Mouse (Mus musculus) frontal cortex, postnatal 14 days (tissue): ENCODE measurements around the gene Phactr1.

Experiments
- DNase-seq, 2 experiments: peaks; one replicate each; pipeline ENCODE4 v3.0.0; 2022; ENCODE audit warnings: low spot score in 2 of 2

Gene Phactr1

GRCm38 (mm10) chr13:42757654-42758400 is 77.4 kb downstream of the Phactr1 start:
- DNase-seq = peak; percentile 38 to 39

GRCm38 (mm10) chr13:42759170-42759569 is 78.7 kb downstream of the Phactr1 start:
- no peak for DNase-seq

GRCm38 (mm10) chr13:42760907-42761544 is 80.6 kb downstream of the Phactr1 start:
- no peak for DNase-seq

- DNase-seq = no peak
Measured at GRCm38 (mm10) chr13:42772314-42772713, 91.9 kb downstream of the Phactr1 start.

GRCm38 (mm10) chr13:42774040-42774439 is 93.6 kb downstream of the Phactr1 start:
- DNase-seq = no peak

- DNase-seq = no peak
Measured at GRCm38 (mm10) chr13:42782151-42782550, 101.7 kb downstream of the Phactr1 start.

GRCm38 (mm10) chr13:42789221-42789620 is 108.8 kb downstream of the Phactr1 start:
- no peak for DNase-seq

GRCm38 (mm10) chr13:42792279-42792678 is 111.9 kb downstream of the Phactr1 start:
- no peak for DNase-seq

GRCm38 (mm10) chr13:42800523-42800922 is 120.1 kb downstream of the Phactr1 start:
- DNase-seq = no peak

- DNase-seq = no peak
Measured at GRCm38 (mm10) chr13:42804314-42804713, 123.9 kb downstream of the Phactr1 start.

GRCm38 (mm10) chr13:42812762-42813161 is 132.3 kb downstream of the Phactr1 start:
- no peak for DNase-seq

- DNase-seq = no peak
Measured at GRCm38 (mm10) chr13:42818378-42818777, 138.0 kb downstream of the Phactr1 start.

- DNase-seq = no peak
Measured at GRCm38 (mm10) chr13:42820513-42820912, 140.1 kb downstream of the Phactr1 start.

GRCm38 (mm10) chr13:42821426-42822106 is 141.1 kb downstream of the Phactr1 start:
- no peak for DNase-seq

GRCm38 (mm10) chr13:42822545-42822944 is 142.1 kb downstream of the Phactr1 start:
- peak; percentile 64 to 89 for DNase-seq

GRCm38 (mm10) chr13:42823875-42824274 is 143.5 kb downstream of the Phactr1 start:
- no peak for DNase-seq

GRCm38 (mm10) chr13:42826602-42827001 is 146.2 kb downstream of the Phactr1 start:
- DNase-seq = no peak

GRCm38 (mm10) chr13:42828978-42829377 is 148.6 kb downstream of the Phactr1 start:
- no peak for DNase-seq

GRCm38 (mm10) chr13:42835441-42835840 is 155.0 kb downstream of the Phactr1 start:
- no peak for DNase-seq

- DNase-seq = no peak
Measured at GRCm38 (mm10) chr13:42839358-42839757, 158.9 kb downstream of the Phactr1 start.

GRCm38 (mm10) chr13:42852086-42852485 is 171.7 kb downstream of the Phactr1 start:
- DNase-seq = no peak

- DNase-seq = no peak
Measured at GRCm38 (mm10) chr13:42853900-42854595, 173.6 kb downstream of the Phactr1 start.
